Mouse (Mus musculus) heart, embryonic 11.5 days (tissue): Measurements from ENCODE around the gene Tubgcp3. TPM values are rescaled to one million over a fixed set of nuclear protein-coding genes. Genes with fewer than 3 reads are reported as not detected.

Experiments
- microRNA-seq: library from miRNA; unstranded; fragments of <30 nt; microRNA quantifications from one replicate; pipeline ENCODE4, GENCODE M21; 2016; ENCODE audit warnings: borderline number of aligned reads
- polyA plus RNA-seq: library from polyadenylated mRNA; unstranded; fragments of >200 nt; fragmentation: Nextera tagmentation; extraction: Ambion mirVana; gene quantifications from 2 replicates; pipeline ENCODE4 v1.2.1, GENCODE M21; 2014

The Tubgcp3 gene
- polyA plus RNA-seq, 1 experiment from 2014 or later: 33.6 TPM

Small RNAs within 50 kb of the gene (microRNA-seq; reads per million reads assigned to microRNA genes)
- not detected for gene Gm26483

Other genes starting within 250 kb of the Tubgcp3 start
- gene Spaca7, start 99.2 kb downstream of the Tubgcp3 start, polyA plus RNA-seq: not detected in 2 replicates
- gene Atp11a, start 84.8 kb upstream of the Tubgcp3 start, polyA plus RNA-seq: 15.6 and 16.4 TPM in 2 replicates
- gene Mcf2l, start 201.6 kb upstream of the Tubgcp3 start, polyA plus RNA-seq: 8.8 and 11.3 TPM in 2 replicates